Mouse (Mus musculus): ENCODE data around the gene Prpsap1. TPM values are rescaled to one million over a fixed set of nuclear protein-coding genes. Genes with fewer than 3 reads are reported as not detected.

Prpsap1 gene
- polyA plus RNA-seq, 1 experiment from 2014 or later = 174 TPM

- no peaks in the 10 kb centered on the region for H3K27me3 ChIP-seq (ENCODE audit: control insufficient read depth, insufficient read depth, low read length)
- H3K9ac ChIP-seq (replicated peaks; ENCODE audit: low read length) = no peak overlapping the region
- no peak overlapping the region for H3K4me3 ChIP-seq (replicated peaks; ENCODE audit: low read depth, low read length)
- H3K4me1 ChIP-seq (ENCODE audit: control insufficient read depth, insufficient read depth, low read length) = peaks cover 21% of the 10 kb centered on the region
- H3K36me3 ChIP-seq (ENCODE audit: control insufficient read depth, insufficient read depth, low read length) = peaks cover 28% of the 10 kb centered on the region
- H3K9me3 ChIP-seq (ENCODE audit: control insufficient read depth, low read length) = no peaks in the 10 kb centered on the region
- 85% methylated on average over 19 of the region's 19 CpGs for WGBS
- H3K27ac ChIP-seq (replicated peaks; ENCODE audit: low read depth, low read length) = no peak overlapping the region
- H3K4me2 ChIP-seq (ENCODE audit: low read length) = no peak overlapping the region
- DNase-seq = no peak
- no peak for ATAC-seq (ENCODE audit: low FRiP score, low TSS enrichment)
Measured at GRCm38 (mm10) chr11:116439269-116440240, 54.4 kb downstream of the Prpsap1 start.

- Histone ChIP-seq H3K9me3 (ENCODE audit: control insufficient read depth, low read length) (no peaks in the 10 kb centered on the region), H3K36me3 (ENCODE audit: control insufficient read depth, insufficient read depth, low read length) (peaks cover 28% of the 10 kb centered on the region), H3K4me2 (ENCODE audit: low read length) (no peak overlapping the region), H3K9ac (replicated peaks; ENCODE audit: low read length) (no peak overlapping the region), H3K27ac (replicated peaks; ENCODE audit: low read depth, low read length) (no peak overlapping the region), H3K4me3 (replicated peaks; ENCODE audit: low read depth, low read length) (no peak overlapping the region), H3K4me1 (ENCODE audit: control insufficient read depth, insufficient read depth, low read length) (peaks cover 21% of the 10 kb centered on the region), H3K27me3 (ENCODE audit: control insufficient read depth, insufficient read depth, low read length) (no peaks in the 10 kb centered on the region)
- DNase-seq (no peak), ATAC-seq (ENCODE audit: low FRiP score, low TSS enrichment) (no peak)
- WGBS = 82% methylated on average over 11 of the region's 11 CpGs
Measured at GRCm38 (mm10) chr11:116437541-116437940, 56.5 kb downstream of the Prpsap1 start.

- 62% methylated on average over 4 of the region's 4 CpGs for WGBS
- ATAC-seq (ENCODE audit: low FRiP score, low TSS enrichment) (no peak), DNase-seq (no peak)
- Histone ChIP-seq H3K4me3 (replicated peaks; ENCODE audit: low read depth, low read length) (no peak overlapping the region), H3K27me3 (ENCODE audit: control insufficient read depth, insufficient read depth, low read length) (no peaks in the 10 kb centered on the region), H3K36me3 (ENCODE audit: control insufficient read depth, insufficient read depth, low read length) (peaks cover 28% of the 10 kb centered on the region), H3K9me3 (ENCODE audit: control insufficient read depth, low read length) (no peaks in the 10 kb centered on the region), H3K4me1 (ENCODE audit: control insufficient read depth, insufficient read depth, low read length) (peaks cover 21% of the 10 kb centered on the region), H3K9ac (replicated peaks; ENCODE audit: low read length) (peak overlapping the region; percentile 31; the same call in 1 of the 2 replicates), H3K27ac (replicated peaks; ENCODE audit: low read depth, low read length) (no peak overlapping the region), H3K4me2 (ENCODE audit: low read length) (peak overlapping the region; percentile 71)
Measured at GRCm38 (mm10) chr11:116436725-116437331, 57.2 kb downstream of the Prpsap1 start.

- H3K27ac ChIP-seq (replicated peaks; ENCODE audit: low read depth, low read length) = no peak overlapping the region
- ATAC-seq (ENCODE audit: low FRiP score, low TSS enrichment) (no peak), DNase-seq (no peak)
- H3K9me3 ChIP-seq (ENCODE audit: control insufficient read depth, low read length) = no peaks in the 10 kb centered on the region
- H3K36me3 ChIP-seq (ENCODE audit: control insufficient read depth, insufficient read depth, low read length) = peaks cover 28% of the 10 kb centered on the region
- H3K9ac ChIP-seq (replicated peaks; ENCODE audit: low read length) = 0 out of 2 replicates have a peak overlapping the region, but pooled peaks have one; percentile 18
- peaks cover 21% of the 10 kb centered on the region for H3K4me1 ChIP-seq (ENCODE audit: control insufficient read depth, insufficient read depth, low read length)
- peak overlapping the region; percentile 83 for H3K4me3 ChIP-seq (replicated peaks; ENCODE audit: low read depth, low read length)
- WGBS = 57% methylated on average over 5 of the region's 5 CpGs
- peak overlapping the region; percentile 71 for H3K4me2 ChIP-seq (ENCODE audit: low read length)
- no peaks in the 10 kb centered on the region for H3K27me3 ChIP-seq (ENCODE audit: control insufficient read depth, insufficient read depth, low read length)
Measured at GRCm38 (mm10) chr11:116435992-116436724, 57.8 kb downstream of the Prpsap1 start.

GRCm38 (mm10) chr11:116434967-116435752 is 58.8 kb downstream of the Prpsap1 start:
- WGBS = 53% methylated on average over 12 of the region's 12 CpGs
- Histone ChIP-seq H3K4me2 (ENCODE audit: low read length) (peak overlapping the region; percentile 71), H3K4me1 (ENCODE audit: control insufficient read depth, insufficient read depth, low read length) (peaks cover 21% of the 10 kb centered on the region), H3K27me3 (ENCODE audit: control insufficient read depth, insufficient read depth, low read length) (no peaks in the 10 kb centered on the region), H3K27ac (replicated peaks; ENCODE audit: low read depth, low read length) (peak overlapping the region; percentile 87), H3K9ac (replicated peaks; ENCODE audit: low read length) (peak overlapping the region; percentile 91), H3K36me3 (ENCODE audit: control insufficient read depth, insufficient read depth, low read length) (peaks cover 28% of the 10 kb centered on the region), H3K4me3 (replicated peaks; ENCODE audit: low read depth, low read length) (peak overlapping the region; percentile 83), H3K9me3 (ENCODE audit: control insufficient read depth, low read length) (no peaks in the 10 kb centered on the region)
- ATAC-seq (ENCODE audit: low FRiP score, low TSS enrichment) (no peak), DNase-seq (peak; percentile 40)

GRCm38 (mm10) chr11:116434287-116434966 is 59.6 kb downstream of the Prpsap1 start:
- peak; percentile 80 for DNase-seq
- no peaks in the 10 kb centered on the region for H3K9me3 ChIP-seq (ENCODE audit: control insufficient read depth, low read length)
- peaks cover 25% of the 10 kb centered on the region for H3K36me3 ChIP-seq (ENCODE audit: control insufficient read depth, insufficient read depth, low read length)
- H3K4me3 ChIP-seq (replicated peaks; ENCODE audit: low read depth, low read length) = peak overlapping the region; percentile 83
- H3K9ac ChIP-seq (replicated peaks; ENCODE audit: low read length) = peak overlapping the region; percentile 91
- peak overlapping the region; percentile 87 for H3K27ac ChIP-seq (replicated peaks; ENCODE audit: low read depth, low read length)
- WGBS = under 1% methylated on average over 53 of the region's 67 CpGs
- H3K27me3 ChIP-seq (ENCODE audit: control insufficient read depth, insufficient read depth, low read length) = no peaks in the 10 kb centered on the region
- H3K4me1 ChIP-seq (ENCODE audit: control insufficient read depth, insufficient read depth, low read length) = peaks cover 21% of the 10 kb centered on the region
- peak overlapping the region; percentile 71 for H3K4me2 ChIP-seq (ENCODE audit: low read length)
- peak; percentile 47 for ATAC-seq (ENCODE audit: low FRiP score, low TSS enrichment)

- peak within 1 kb of the TSS; percentile 83 for H3K4me3 ChIP-seq (replicated peaks; ENCODE audit: low read depth, low read length)
- peaks cover 18% of the 10 kb centered on the region for H3K36me3 ChIP-seq (ENCODE audit: control insufficient read depth, insufficient read depth, low read length)
- peak; percentile 98 for ATAC-seq (ENCODE audit: low FRiP score, low TSS enrichment)
Measured at GRCm38 (mm10) chr11:116433356-116434286, 60.4 kb downstream of the Prpsap1 start, which contains the start of gene Ubald2. Gene Ubald2 (plus strand): TSS chr11:116434094.

More at GRCm38 (mm10) chr11:116433356-116434286, 60.4 kb downstream of the Prpsap1 start, which contains the start of gene Ubald2:
- Histone ChIP-seq H3K4me2 (ENCODE audit: low read length) (peak within 1 kb of the TSS; percentile 71), H3K27ac (replicated peaks; ENCODE audit: low read depth, low read length) (peak within 1 kb of the TSS; percentile 87), H3K27me3 (ENCODE audit: control insufficient read depth, insufficient read depth, low read length) (no peaks in the 10 kb centered on the region), H3K9ac (replicated peaks; ENCODE audit: low read length) (peak within 1 kb of the TSS; percentile 91), H3K9me3 (ENCODE audit: control insufficient read depth, low read length) (no peaks in the 10 kb centered on the region), H3K4me1 (ENCODE audit: control insufficient read depth, insufficient read depth, low read length) (peaks cover 21% of the 10 kb centered on the region)
- DNase-seq = peak; percentile 99
- WGBS = 2% methylated on average over 66 of the region's 66 CpGs
